ENCODE assay signal across 10 mouse cellular contexts in genomic region chr17:25808028-25808427, GRCm38 (mm10). TPM values are rescaled to one million over a fixed set of nuclear protein-coding genes. Genes with fewer than 3 reads are reported as not detected.
DNase-seq lines count a peak whose midpoint lies in the region; ATAC-seq lines count a peak whose summit lies in the region.
"Had no signal": no experiment of that assay in that cellular context is flagged by ENCODE, and none has a peak within 500 bp of the region (broad histone marks: within the 10 kb centered on the region; RNA-seq: fewer than 3 reads in every experiment).

No protein-coding gene starts in this region.

- 0 out of 2 replicates have a peak overlapping the region, but pooled peaks have one; percentile 40 for H3K9ac ChIP-seq in heart, embryonic 15.5 days
- H3K9ac ChIP-seq in hindbrain, embryonic 13.5 days = peak overlapping the region; percentile 98
- H3K9ac ChIP-seq in midbrain, embryonic 14.5 days (replicated peaks; ENCODE audit: low read length) = peak overlapping the region; percentile 96; the same call in 1 of the 2 replicates

- H3K4me1 ChIP-seq in heart, embryonic 15.5 days (replicated peaks) = peaks cover 21% of the 10 kb centered on the region
- peaks cover 36% of the 10 kb centered on the region for H3K4me1 ChIP-seq in embryonic facial prominence, embryonic 10.5 days
- peaks cover 57% of the 10 kb centered on the region for H3K4me1 ChIP-seq in hindbrain, embryonic 13.5 days (replicated peaks)
- H3K4me1 ChIP-seq in midbrain, embryonic 14.5 days (ENCODE audit: control insufficient read depth, insufficient read depth, low read length) = peaks cover 45% of the 10 kb centered on the region

- H3K27ac ChIP-seq in heart, embryonic 15.5 days = no peak overlapping the region
- peak overlapping the region; percentile 86; the same call in 1 of the 2 replicates for H3K27ac ChIP-seq in embryonic facial prominence, embryonic 10.5 days (replicated peaks)
- peak overlapping the region; percentile 98 for H3K27ac ChIP-seq in hindbrain, embryonic 13.5 days
- peak overlapping the region; percentile 99 for H3K27ac ChIP-seq in midbrain, embryonic 14.5 days (replicated peaks; ENCODE audit: low read depth, low read length)

- no peak for ATAC-seq in heart, embryonic 15.5 days (replicated peaks; ENCODE audit: insufficient number of reproducible peaks, insufficient read depth, low FRiP score, low read depth)
- ATAC-seq in hindbrain, embryonic 13.5 days (ENCODE audit: low FRiP score) = 0 out of 2 replicates have a peak, but pooled peaks have one; percentile 1
- ATAC-seq in midbrain, embryonic 14.5 days (ENCODE audit: low FRiP score, low TSS enrichment) = no peak

- peaks cover 56% of the 10 kb centered on the region for H3K27me3 ChIP-seq in heart, embryonic 15.5 days
- H3K27me3 ChIP-seq in embryonic facial prominence, embryonic 10.5 days (replicated peaks; ENCODE audit: low read depth, poor library complexity, severe bottlenecking) = peaks cover 70% of the 10 kb centered on the region
- H3K27me3 ChIP-seq in hindbrain, embryonic 13.5 days = no peaks in the 10 kb centered on the region
- no peaks in the 10 kb centered on the region for H3K27me3 ChIP-seq in midbrain, embryonic 14.5 days (ENCODE audit: control insufficient read depth, insufficient read depth, low read length)

- H3K4me3 ChIP-seq in heart, embryonic 15.5 days = peak overlapping the region; percentile 62
- H3K4me3 ChIP-seq in embryonic facial prominence, embryonic 10.5 days = peak overlapping the region; percentile 82
- H3K4me3 ChIP-seq in hindbrain, embryonic 13.5 days = peak overlapping the region; percentile 86
- H3K4me3 ChIP-seq in midbrain, embryonic 14.5 days (replicated peaks; ENCODE audit: low read depth, low read length) = peak overlapping the region; percentile 86

- 42% methylated on average over 5 of the region's 5 CpGs for WGBS in heart, embryonic 15.5 days
- WGBS in embryonic facial prominence, embryonic 10.5 days = 36% methylated on average over 5 of the region's 5 CpGs
- WGBS in hindbrain, embryonic 13.5 days = 25% methylated on average over 5 of the region's 5 CpGs
- 31% methylated on average over 5 of the region's 5 CpGs for WGBS in midbrain, embryonic 14.5 days

- peak overlapping the region; percentile 96 for H3K4me2 ChIP-seq in heart, embryonic 15.5 days
- H3K4me2 ChIP-seq in hindbrain, embryonic 13.5 days = peak overlapping the region; percentile 95
- peak overlapping the region; percentile 95 for H3K4me2 ChIP-seq in midbrain, embryonic 14.5 days (ENCODE audit: low read length)

- H3K9me3 ChIP-seq in heart, embryonic 15.5 days (replicated peaks) = no peaks in the 10 kb centered on the region
- no peaks in the 10 kb centered on the region for H3K9me3 ChIP-seq in embryonic facial prominence, embryonic 10.5 days
- no peaks in the 10 kb centered on the region for H3K9me3 ChIP-seq in hindbrain, embryonic 13.5 days
- H3K9me3 ChIP-seq in midbrain, embryonic 14.5 days (ENCODE audit: control insufficient read depth, low read length) = no peaks in the 10 kb centered on the region

- DNase-seq in heart, postnatal 4 days = no peak
- DNase-seq in embryonic facial prominence, embryonic 10.5 days (ENCODE audit: low spot score) = no peak
- DNase-seq in midbrain, embryonic 14.5 days = no peak
- no peak for DNase-seq in frontal cortex, postnatal 10 days (ENCODE audit: low spot score in 2 of 2)
- no peak for DNase-seq in layer of hippocampus, adult 9-10 months (ENCODE audit: low spot score)
- DNase-seq in layer of hippocampus, postnatal 10 days (ENCODE audit: low spot score in 2 of 2) = no peak

- no peaks in the 10 kb centered on the region for H3K36me3 ChIP-seq in heart, embryonic 15.5 days
- no peaks in the 10 kb centered on the region for H3K36me3 ChIP-seq in embryonic facial prominence, embryonic 10.5 days (replicated peaks)
- no peaks in the 10 kb centered on the region for H3K36me3 ChIP-seq in hindbrain, embryonic 13.5 days
- no peaks in the 10 kb centered on the region for H3K36me3 ChIP-seq in midbrain, embryonic 14.5 days (ENCODE audit: control insufficient read depth, insufficient read depth, low read length)

RNA-seq across cellular contexts. Expression of gene Fbxl16, which starts 0.9 kb away (rescaled TPM):
- polyA plus RNA-seq in heart, embryonic 15.5 days (2015; fragmentation: Nextera tagmentation; extraction: Ambion mirVana) = 0.78 and 1.2 TPM in 2 replicates
- 1 to 10 TPM in 1 of 2 experiments, under 1 TPM in 1; 0.93 to 1.2 TPM for total RNA-seq in heart, postnatal 4 days (2021)
- 5.0 and 5.1 TPM in 2 replicates for polyA plus RNA-seq in embryonic facial prominence, embryonic 10.5 days (2016; fragmentation: Nextera tagmentation; extraction: Ambion mirVana)
- 29.1 and 32.4 TPM in 2 replicates for polyA plus RNA-seq in hindbrain, embryonic 13.5 days (2015; fragmentation: Nextera tagmentation; extraction: Ambion mirVana)
- polyA plus RNA-seq in midbrain, embryonic 14.5 days (2014; fragmentation: Nextera tagmentation; extraction: Ambion mirVana) = 37.2 and 39.8 TPM in 2 replicates
- 100 to 1,000 TPM; 272 to 292 TPM for total RNA-seq in layer of hippocampus, postnatal 10 days (2021)
- total RNA-seq: CH12.LX; hematopoietic stem cell, adult 5-6 weeks had no signal

RNA-seq across cellular contexts. Expression of gene Metrn, which starts 11.1 kb away (rescaled TPM):
- 21.2 and 29.2 TPM in 2 replicates for polyA plus RNA-seq in heart, embryonic 15.5 days (2015; fragmentation: Nextera tagmentation; extraction: Ambion mirVana)
- total RNA-seq in heart, postnatal 4 days (2021) = 10 to 100 TPM; 48.4 to 49.3 TPM
- polyA plus RNA-seq in embryonic facial prominence, embryonic 10.5 days (2016; fragmentation: Nextera tagmentation; extraction: Ambion mirVana) = 118 and 137 TPM in 2 replicates
- polyA plus RNA-seq in hindbrain, embryonic 13.5 days (2015; fragmentation: Nextera tagmentation; extraction: Ambion mirVana) = 45.4 and 57.6 TPM in 2 replicates
- polyA plus RNA-seq in midbrain, embryonic 14.5 days (2014; fragmentation: Nextera tagmentation; extraction: Ambion mirVana) = 5.8 and 9.7 TPM in 2 replicates
- total RNA-seq in layer of hippocampus, postnatal 10 days (2021) = 10 to 100 TPM; 51.2 to 65.8 TPM

RNA-seq across cellular contexts. Expression of gene AC134908.4, which starts 12.6 kb away (rescaled TPM):
- polyA plus RNA-seq in heart, embryonic 15.5 days (2015; fragmentation: Nextera tagmentation; extraction: Ambion mirVana) = 0.50 TPM in 1 of 2 replicates, not detected in the other
- 1 to 10 TPM in 1 of 2 experiments, under 1 TPM in 1; 0.86 to 1.2 TPM for total RNA-seq in heart, postnatal 4 days (2021)
- polyA plus RNA-seq in embryonic facial prominence, embryonic 10.5 days (2016; fragmentation: Nextera tagmentation; extraction: Ambion mirVana) = 0.95 and 1.0 TPM in 2 replicates
- 0.60 TPM in 1 of 2 replicates, not detected in the other for polyA plus RNA-seq in hindbrain, embryonic 13.5 days (2015; fragmentation: Nextera tagmentation; extraction: Ambion mirVana)
- not detected in 2 replicates for polyA plus RNA-seq in midbrain, embryonic 14.5 days (2014; fragmentation: Nextera tagmentation; extraction: Ambion mirVana)
- not detected for total RNA-seq in layer of hippocampus, postnatal 10 days (2021)
- total RNA-seq: CH12.LX; hematopoietic stem cell, adult 5-6 weeks had no signal

RNA-seq across cellular contexts. Expression of gene Fam173a, which starts 15.3 kb away (rescaled TPM):
- 56.8 and 70.2 TPM in 2 replicates for polyA plus RNA-seq in heart, embryonic 15.5 days (2015; fragmentation: Nextera tagmentation; extraction: Ambion mirVana)
- 10 to 100 TPM; 41.0 to 44.2 TPM for total RNA-seq in heart, postnatal 4 days (2021)
- 62.3 and 67.8 TPM in 2 replicates for polyA plus RNA-seq in embryonic facial prominence, embryonic 10.5 days (2016; fragmentation: Nextera tagmentation; extraction: Ambion mirVana)
- polyA plus RNA-seq in hindbrain, embryonic 13.5 days (2015; fragmentation: Nextera tagmentation; extraction: Ambion mirVana) = 86.6 and 86.8 TPM in 2 replicates
- 89.0 and 103 TPM in 2 replicates for polyA plus RNA-seq in midbrain, embryonic 14.5 days (2014; fragmentation: Nextera tagmentation; extraction: Ambion mirVana)
- total RNA-seq in layer of hippocampus, postnatal 10 days (2021) = 10 to 100 TPM; 69.2 to 80.1 TPM

RNA-seq across cellular contexts. Expression of gene Wdr24, which starts 15.4 kb away (rescaled TPM):
- polyA plus RNA-seq in heart, embryonic 15.5 days (2015; fragmentation: Nextera tagmentation; extraction: Ambion mirVana) = 12.7 and 19.8 TPM in 2 replicates
- 10 to 100 TPM in 1 of 2 experiments, 1 to 10 TPM in 1; 10.0 to 12.3 TPM for total RNA-seq in heart, postnatal 4 days (2021)
- 31.0 and 31.4 TPM in 2 replicates for polyA plus RNA-seq in embryonic facial prominence, embryonic 10.5 days (2016; fragmentation: Nextera tagmentation; extraction: Ambion mirVana)
- polyA plus RNA-seq in hindbrain, embryonic 13.5 days (2015; fragmentation: Nextera tagmentation; extraction: Ambion mirVana) = 26.6 and 30.7 TPM in 2 replicates
- polyA plus RNA-seq in midbrain, embryonic 14.5 days (2014; fragmentation: Nextera tagmentation; extraction: Ambion mirVana) = 30.0 and 31.7 TPM in 2 replicates
- 10 to 100 TPM; 21.0 to 24.1 TPM for total RNA-seq in layer of hippocampus, postnatal 10 days (2021)

Comparison
In these comparisons a context has a peak if more than half of its experiments do, and no peak if none do; other contexts are left out.
1. H3K9ac ChIP-seq: peak in every context shown above with its lines; median percentile 98 in hindbrain, embryonic 13.5 days; 96 in midbrain, embryonic 14.5 days; 40 in heart, embryonic 15.5 days.